In genomic region chr2:114654365-114655239, GRCm38 (mm10) we compare ENCODE assay signal across 8 mouse cellular contexts. TPM values are rescaled to one million over a fixed set of nuclear protein-coding genes. Genes with fewer than 3 reads are reported as not detected.
DNase-seq lines count a peak whose midpoint lies in the region; ATAC-seq lines count a peak whose summit lies in the region.

Dph6 (minus strand) TSS chr2:114654964.

- H3K4me3 ChIP-seq in hindbrain, embryonic 12.5 days, result peak within 1 kb of the TSS; percentile 59

- peaks cover 4% of the 10 kb centered on the region; the same call in 1 of the 2 replicates for H3K4me1 ChIP-seq in hindbrain, embryonic 12.5 days

- no peaks in the 10 kb centered on the region for H3K9me3 ChIP-seq in hindbrain, embryonic 12.5 days (replicated peaks)

- DNase-seq in NIH3T3 (ENCODE audit: low read depth), result peak; percentile 92
- DNase-seq in cerebellum, postnatal 10 days, result peak; percentile 93 to 94
- peak; percentile 62 to 82 for DNase-seq in frontal cortex, postnatal 10 days (ENCODE audit: low spot score in 2 of 2)
- peak; percentile 82 to 93 for DNase-seq in layer of hippocampus, postnatal 14 days (ENCODE audit: low spot score in 2 of 2)
- peak; percentile 85 for DNase-seq in lung, postnatal 14 days
- DNase-seq in retina, adult 2 months (ENCODE audit: low read depth, low spot score), result peak; percentile 86
- peak; percentile 74 to 79 for DNase-seq in thymus, postnatal 36 days

- under 1% methylated on average over 45 of the region's 45 CpGs for WGBS in hindbrain, embryonic 12.5 days

- no peaks in the 10 kb centered on the region for H3K27me3 ChIP-seq in hindbrain, embryonic 12.5 days

- H3K4me2 ChIP-seq in hindbrain, embryonic 12.5 days (replicated peaks), result peak within 1 kb of the TSS; percentile 62

- peak within 1 kb of the TSS; percentile 74 for H3K9ac ChIP-seq in hindbrain, embryonic 12.5 days

- H3K36me3 ChIP-seq in hindbrain, embryonic 12.5 days, result no peaks in the 10 kb centered on the region

- peak within 1 kb of the TSS; percentile 87 for H3K27ac ChIP-seq in hindbrain, embryonic 12.5 days

- peak; percentile 96 for ATAC-seq in hindbrain, embryonic 12.5 days (ENCODE audit: low FRiP score)

RNA-seq across cellular contexts. Expression of gene Dph6, which starts in this region (rescaled TPM):
- polyA plus RNA-seq in hindbrain, embryonic 12.5 days (2016; fragmentation: Nextera tagmentation; extraction: Ambion mirVana), result 18.5 and 20.1 TPM in 2 replicates
- 10 to 100 TPM; 16.2 to 16.6 TPM for total RNA-seq in layer of hippocampus, postnatal 14 days (2021)

Comparison
In these comparisons a context has a peak if more than half of its experiments do, and no peak if none do; other contexts are left out.
1. Peak in every context shown above with its lines: DNase-seq, ATAC-seq, H3K4me3 ChIP-seq and H3K27ac ChIP-seq.